Mouse (Mus musculus) forebrain, embryonic 16.5 days (tissue): ENCODE measurements around the gene Wnk4. TPM values are rescaled to one million over a fixed set of nuclear protein-coding genes. Genes with fewer than 3 reads are reported as not detected.
"Not testable (repeated sequence)": the region's sequence is repeated elsewhere in the genome, so short reads cannot be mapped to it uniquely, and the experiment has no call there.

ENCODE experiments used
- ATAC-seq: fragments of 200-750 bp; cut with Nextera tagmentation; 2 replicates; pipeline ENCODE4 v1.8.0; 2017; ENCODE audit warnings: mild to moderate bottlenecking, moderate library complexity
- H3K27ac ChIP-seq: fragments of 300-500 bp; sonication (generic); 2 replicates; pipeline ENCODE4 v1.5.1; 2014; ENCODE audit warnings: low read length, control low read depth
- H3K27me3 ChIP-seq: fragments of 300-500 bp; sonication (generic); replicated peaks from 2 replicates; pipeline ENCODE4 v1.6.1; 2014; ENCODE audit warnings: low read length; ENCODE audit not compliant: control insufficient read depth, insufficient read depth
- H3K36me3 ChIP-seq: fragments of 300-500 bp; sonication (generic); 2 replicates; pipeline ENCODE4 v1.6.1; 2014; ENCODE audit not compliant: control insufficient read depth, insufficient read depth
- H3K4me1 ChIP-seq: fragments of 300-500 bp; sonication (generic); replicated peaks from 2 replicates; pipeline ENCODE4 v1.6.1; 2014; ENCODE audit warnings: low read length; ENCODE audit not compliant: control insufficient read depth, insufficient read depth
- H3K4me2 ChIP-seq: fragments of 300-500 bp; sonication (generic); 2 replicates; pipeline ENCODE4 v1.6.1; 2014; ENCODE audit warnings: mild to moderate bottlenecking, low read length, control low read depth
- H3K4me3 ChIP-seq: fragments of 300-500 bp; sonication (generic); replicated peaks from 2 replicates; pipeline ENCODE4 v1.5.1; 2014; ENCODE audit warnings: mild to moderate bottlenecking, low read length, control low read depth
- H3K9ac ChIP-seq: fragments of 300-500 bp; sonication (generic); replicated peaks from 2 replicates; pipeline ENCODE4 v1.6.1; 2014; ENCODE audit warnings: low read depth, low read length, control low read depth
- H3K9me3 ChIP-seq: fragments of 300-500 bp; sonication (generic); 2 replicates; pipeline ENCODE4 v1.6.1; 2016; ENCODE audit warnings: low read length; ENCODE audit not compliant: control insufficient read depth
- WGBS: fragments of 180-500 bp; shearing (Covaris S2); extraction: QIAGEN DNeasy Blood & Tissue Kit; methylation state at CpG from one replicate; pipeline ENCODE4 v1.1.7; 2014; 5-methylcytosine and 5-hydroxymethylcytosine counted together
- polyA plus RNA-seq: library from polyadenylated mRNA; unstranded; fragments of >200 nt; fragmentation: Nextera tagmentation; extraction: Ambion mirVana; gene quantifications from 2 replicates; pipeline ENCODE4 v1.2.1, GENCODE M21; 2015

Wnk4 gene
- polyA plus RNA-seq, 1 experiment from 2014 or later: 6.2 TPM

DNA sequence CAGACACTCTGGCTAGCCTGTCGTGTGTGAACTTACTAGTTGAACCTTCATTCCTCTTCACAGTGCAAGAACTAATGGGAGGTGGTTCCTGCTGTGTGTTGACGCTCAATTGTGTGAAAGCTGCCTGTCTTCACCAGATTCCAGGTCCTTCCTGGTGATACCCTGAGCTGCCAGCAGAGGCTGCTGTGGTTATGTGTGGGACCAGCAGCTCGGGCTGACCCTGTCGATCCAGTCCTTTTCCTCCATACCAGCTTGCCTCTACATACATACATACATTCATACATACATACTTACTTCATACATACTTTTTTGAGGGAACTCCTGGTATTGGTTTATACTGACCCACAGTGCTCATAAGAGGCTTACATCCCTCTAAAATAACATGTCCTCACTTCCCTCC lies 63.2 kb downstream of the Wnk4 start:
- no peaks in the 10 kb centered on the region for H3K9me3 ChIP-seq
- H3K27me3 ChIP-seq: no peaks in the 10 kb centered on the region
- no peaks in the 10 kb centered on the region; the same call in 1 of the 2 replicates for H3K4me1 ChIP-seq
- peaks cover 43% of the 10 kb centered on the region for H3K36me3 ChIP-seq
- no peak overlapping the region for H3K4me2 ChIP-seq
- 9% methylated on average over 4 of the region's 4 CpGs for WGBS
- no peak overlapping the region for H3K4me3 ChIP-seq
- peak; percentile 66 for ATAC-seq
- no peak overlapping the region for H3K27ac ChIP-seq
- no peak overlapping the region for H3K9ac ChIP-seq

DNA sequence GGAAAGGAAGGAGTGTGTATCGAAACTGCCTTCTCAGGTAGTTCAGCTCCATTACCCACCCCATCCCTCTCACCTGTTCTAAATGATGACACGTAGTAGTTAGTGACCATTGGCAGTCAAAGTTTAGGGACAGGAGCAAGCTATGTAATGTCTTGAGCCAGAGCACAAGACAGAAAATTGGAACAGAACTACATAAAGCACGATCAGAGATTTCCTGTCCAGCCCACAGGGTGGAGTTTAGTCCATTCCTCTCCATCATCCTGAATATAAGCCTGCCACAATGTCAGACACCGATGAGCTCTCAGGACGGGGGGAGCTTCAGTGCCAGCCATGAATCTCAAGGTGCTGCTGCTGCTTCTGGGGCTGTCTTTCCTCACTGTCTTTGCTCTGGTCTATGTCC lies 64.4 kb downstream of the Wnk4 start, which contains the start of gene Aoc2:
Gene Aoc2, plus strand, starts transcription at position 301 of the 400 bp plus-strand sequence.
- no peak within 1 kb of the TSS for H3K9ac ChIP-seq
- no peak for ATAC-seq
- peaks cover 3% of the 10 kb centered on the region; the same call in 1 of the 2 replicates for H3K4me1 ChIP-seq
- H3K4me2 ChIP-seq: no peak within 1 kb of the TSS
- peaks cover 38% of the 10 kb centered on the region for H3K36me3 ChIP-seq
- H3K27me3 ChIP-seq: no peaks in the 10 kb centered on the region
- no peak within 1 kb of the TSS for H3K4me3 ChIP-seq
- 94% methylated on average over 5 of the region's 5 CpGs for WGBS
- no peaks in the 10 kb centered on the region for H3K9me3 ChIP-seq
- no peak within 1 kb of the TSS for H3K27ac ChIP-seq

DNA sequence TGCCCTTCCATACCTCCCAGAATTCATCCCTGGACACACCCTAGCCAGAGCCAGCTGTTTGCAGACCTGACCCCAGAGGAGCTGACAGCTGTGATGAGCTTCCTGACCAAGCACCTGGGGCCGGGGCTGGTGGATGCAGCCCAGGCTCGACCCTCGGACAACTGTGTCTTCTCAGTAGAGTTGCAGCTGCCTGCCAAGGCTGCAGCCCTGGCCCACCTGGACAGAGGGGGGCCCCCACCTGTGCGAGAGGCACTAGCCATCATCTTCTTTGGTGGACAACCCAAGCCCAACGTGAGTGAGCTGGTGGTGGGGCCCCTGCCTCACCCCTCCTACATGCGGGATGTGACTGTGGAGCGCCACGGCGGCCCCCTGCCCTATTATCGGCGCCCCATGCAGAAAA lies 64.8 kb downstream of the Wnk4 start:
- H3K9ac ChIP-seq, H3K27me3 ChIP-seq, ATAC-seq, H3K4me2 ChIP-seq, H3K9me3 ChIP-seq, H3K27ac ChIP-seq, H3K4me3 ChIP-seq, H3K4me1 ChIP-seq: not testable (repeated sequence)
- 94% methylated on average over 11 of the region's 11 CpGs for WGBS
- H3K36me3 ChIP-seq: peaks cover 34% of the 10 kb centered on the region

DNA sequence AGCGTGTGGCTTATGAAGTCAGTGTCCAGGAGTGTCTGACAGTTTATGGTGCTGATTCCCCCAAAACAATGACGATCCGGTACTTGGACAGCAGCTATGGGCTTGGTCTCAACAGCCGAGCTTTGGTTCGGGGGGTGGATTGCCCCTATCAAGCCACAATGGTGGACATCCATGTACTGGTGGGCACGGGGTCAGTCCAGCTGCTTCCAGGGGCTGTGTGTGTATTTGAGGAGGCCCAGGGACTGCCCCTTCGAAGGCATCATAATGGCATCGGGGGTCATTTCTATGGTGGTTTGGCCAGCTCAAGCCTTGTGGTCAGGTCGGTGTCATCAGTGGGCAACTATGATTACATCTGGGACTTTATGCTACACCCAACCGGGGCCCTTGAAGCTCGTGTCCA lies 65.8 kb downstream of the Wnk4 start:
- Histone ChIP-seq H3K4me1 (peaks cover 3% of the 10 kb centered on the region; the same call in 1 of the 2 replicates), H3K9me3 (no peaks in the 10 kb centered on the region), H3K27me3 (no peaks in the 10 kb centered on the region), H3K27ac (no peak overlapping the region), H3K4me3 (no peak overlapping the region), H3K4me2 (no peak overlapping the region), H3K36me3 (peaks cover 27% of the 10 kb centered on the region), H3K9ac (no peak overlapping the region)
- WGBS: 90% methylated on average over 11 of the region's 11 CpGs
- no peak for ATAC-seq

Other genes with a start within 250 kb of the Wnk4 start
- 7.1 and 8.0 TPM in 2 replicates for gene Naglu, start 190.6 kb upstream of the Wnk4 start, polyA plus RNA-seq
- gene Hsd17b1, start 182.2 kb upstream of the Wnk4 start, polyA plus RNA-seq: 0.25 and 0.30 TPM in 2 replicates
- 45.9 and 48.1 TPM in 2 replicates for gene Coasy, start 178.0 kb upstream of the Wnk4 start, polyA plus RNA-seq
- 94.6 and 102 TPM in 2 replicates for gene Mlx, start 173.3 kb upstream of the Wnk4 start, polyA plus RNA-seq
- gene Psmc3ip, start 165.1 kb upstream of the Wnk4 start, polyA plus RNA-seq: 37.3 and 43.6 TPM in 2 replicates
- gene Retreg3, start 140.7 kb upstream of the Wnk4 start, polyA plus RNA-seq: 24.5 and 25.2 TPM in 2 replicates
- gene Tubg1, start 140.6 kb upstream of the Wnk4 start, polyA plus RNA-seq: 90.7 and 93.0 TPM in 2 replicates
- gene Tubg2, start 104.7 kb upstream of the Wnk4 start, polyA plus RNA-seq: 36.2 and 43.0 TPM in 2 replicates
- gene Cntnap1, start 90.0 kb upstream of the Wnk4 start, polyA plus RNA-seq: 0.77 and 1.5 TPM in 2 replicates
- gene Plekhh3, start 89.2 kb upstream of the Wnk4 start, polyA plus RNA-seq: 4.8 and 5.8 TPM in 2 replicates
- 0.14 TPM in 1 of 2 replicates, not detected in the other for gene Ccr10, start 85.1 kb upstream of the Wnk4 start, polyA plus RNA-seq
- gene Ezh1, start 34.1 kb upstream of the Wnk4 start, polyA plus RNA-seq: 24.8 and 27.0 TPM in 2 replicates
- 67.4 and 72.0 TPM in 2 replicates for gene Ramp2, start 14.5 kb upstream of the Wnk4 start, polyA plus RNA-seq
- 91.1 and 93.3 TPM in 2 replicates for gene Vps25, start 6.9 kb upstream of the Wnk4 start, polyA plus RNA-seq
- 0.91 TPM in 2 replicates for gene Cntd1, start 18.4 kb downstream of the Wnk4 start, polyA plus RNA-seq
- 191 and 197 TPM in 2 replicates for gene Coa3, start 18.5 kb downstream of the Wnk4 start, polyA plus RNA-seq
- 191 and 203 TPM in 2 replicates for gene Becn1, start 41.7 kb downstream of the Wnk4 start, polyA plus RNA-seq
- 127 and 137 TPM in 2 replicates for gene Psme3, start 55.6 kb downstream of the Wnk4 start, polyA plus RNA-seq
- gene Aoc2, start 64.5 kb downstream of the Wnk4 start, polyA plus RNA-seq: 1.9 and 3.2 TPM in 2 replicates
- gene Aoc3, start 70.0 kb downstream of the Wnk4 start, polyA plus RNA-seq: 0.09 and 0.10 TPM in 2 replicates
- not detected in 2 replicates for gene G6pc, start 107.0 kb downstream of the Wnk4 start, polyA plus RNA-seq
- gene Aarsd1, start 157.0 kb downstream of the Wnk4 start, polyA plus RNA-seq: 90.1 and 99.5 TPM in 2 replicates
- 5.7 and 7.7 TPM in 2 replicates for gene Gm27029, start 164.2 kb downstream of the Wnk4 start, polyA plus RNA-seq
- 32.5 TPM in 2 replicates for gene Rundc1, start 164.5 kb downstream of the Wnk4 start, polyA plus RNA-seq
- gene Ptges3l, start 164.8 kb downstream of the Wnk4 start, polyA plus RNA-seq: 2.0 TPM in 2 replicates
- gene Rpl27, start 181.7 kb downstream of the Wnk4 start, polyA plus RNA-seq: 219 and 239 TPM in 2 replicates
- 2.2 and 2.5 TPM in 2 replicates for gene Ifi35, start 187.8 kb downstream of the Wnk4 start, polyA plus RNA-seq
- gene Rnd2, start 204.4 kb downstream of the Wnk4 start, polyA plus RNA-seq: 91.6 and 95.8 TPM in 2 replicates
- gene Vat1, start 205.7 kb downstream of the Wnk4 start, polyA plus RNA-seq: 65.5 and 79.5 TPM in 2 replicates